Mouse (Mus musculus): ENCODE results near the gene Gprc5a. TPM values are rescaled to one million over a fixed set of nuclear protein-coding genes. Genes with fewer than 3 reads are reported as not detected.

Gprc5a gene
- polyA plus RNA-seq, 1 experiment from 2014 or later, result 3.4 TPM

DNA sequence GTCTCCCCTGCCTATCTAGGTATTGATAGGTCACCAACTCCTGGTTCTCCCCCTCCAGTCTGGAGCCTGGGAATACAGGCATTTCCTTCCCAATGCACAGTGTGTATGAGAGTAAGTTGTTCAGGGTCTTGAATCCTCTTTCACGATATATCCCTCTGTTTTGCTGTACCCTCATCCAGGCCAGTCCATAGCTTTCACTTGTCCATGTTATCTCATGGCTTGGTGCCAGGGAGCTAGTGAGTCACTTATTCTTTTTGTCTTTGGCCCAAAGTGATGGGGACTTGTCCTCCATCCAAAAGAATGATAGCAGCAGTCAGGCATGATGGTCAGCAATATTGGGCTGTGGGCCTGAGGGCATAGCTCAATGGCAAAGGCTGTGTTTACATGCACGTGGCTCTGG is 38.7 kb upstream of the Gprc5a start:
- Histone ChIP-seq H3K4me1 (ENCODE audit: control insufficient read depth in 2 of 2, insufficient read depth in 2 of 2, low read length in 2 of 2) (peaks cover 5 to 9% of the 10 kb centered on the region in 2 experiments), H3K27ac (replicated peaks in 1 of 2; ENCODE audit: control insufficient read depth in 1 of 2, insufficient read depth in 1 of 2, low read depth in 2 of 2, low read length in 2 of 2) (no peak overlapping the region; a peak in 1 of 4 replicates), H3K27me3 (ENCODE audit: control insufficient read depth, insufficient read depth, low read length) (no peaks in the 10 kb centered on the region), H3K9me3 (ENCODE audit: control insufficient read depth, low read length) (no peaks in the 10 kb centered on the region), H3K4me3 (ENCODE audit: control insufficient read depth in 1 of 2, insufficient read depth in 1 of 2, low read depth in 1 of 2, low read length in 2 of 2) (no peak overlapping the region), H3K9ac (ENCODE audit: low read length) (no peak overlapping the region), H3K4me2 (ENCODE audit: low read length) (no peak overlapping the region), H3K36me3 (ENCODE audit: control insufficient read depth, insufficient read depth, low read length) (peaks cover 30% of the 10 kb centered on the region)
- WGBS, result 40% methylated on average over 2 of the region's 2 CpGs
- ATAC-seq (ENCODE audit: insufficient number of reproducible peaks, insufficient read depth, low FRiP score, low read depth), result peak; percentile 54; the same call in 1 of the 2 replicates

DNA sequence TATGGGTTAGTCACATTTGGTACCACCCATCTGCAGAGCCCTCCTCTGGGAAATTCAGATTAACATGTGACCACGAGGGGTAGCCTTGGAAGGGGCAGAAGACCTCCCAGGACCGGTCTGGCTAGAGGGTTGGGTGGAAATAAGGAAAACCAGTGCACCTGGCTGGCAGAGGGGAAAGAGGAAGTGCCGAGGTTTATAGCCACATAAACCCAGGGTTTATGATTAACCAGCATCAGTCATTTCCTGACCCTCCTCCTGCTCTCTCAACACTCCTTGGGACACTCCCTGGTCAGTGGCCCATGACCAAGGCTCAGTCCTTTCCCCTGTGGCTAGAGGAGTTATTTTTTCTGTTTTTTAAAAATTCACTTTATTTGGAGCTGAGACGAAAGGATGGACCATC is 36.2 kb upstream of the Gprc5a start:
- Histone ChIP-seq H3K4me3 (ENCODE audit: control insufficient read depth in 1 of 2, insufficient read depth in 1 of 2, low read depth in 1 of 2, low read length in 2 of 2) (no peak overlapping the region), H3K4me1 (ENCODE audit: control insufficient read depth in 2 of 2, insufficient read depth in 2 of 2, low read length in 2 of 2) (peaks cover 5 to 9% of the 10 kb centered on the region in 2 experiments), H3K4me2 (ENCODE audit: low read length) (no peak overlapping the region), H3K27me3 (ENCODE audit: control insufficient read depth, insufficient read depth, low read length) (no peaks in the 10 kb centered on the region), H3K36me3 (ENCODE audit: control insufficient read depth, insufficient read depth, low read length) (peaks cover 5% of the 10 kb centered on the region), H3K27ac (replicated peaks in 1 of 2; ENCODE audit: control insufficient read depth in 1 of 2, insufficient read depth in 1 of 2, low read depth in 2 of 2, low read length in 2 of 2) (no peak overlapping the region), H3K9ac (ENCODE audit: low read length) (no peak overlapping the region), H3K9me3 (ENCODE audit: control insufficient read depth, low read length) (no peaks in the 10 kb centered on the region)
- WGBS, result 77% methylated on average over 4 of the region's 4 CpGs
- ATAC-seq (ENCODE audit: insufficient number of reproducible peaks, insufficient read depth, low FRiP score, low read depth), result no peak

DNA sequence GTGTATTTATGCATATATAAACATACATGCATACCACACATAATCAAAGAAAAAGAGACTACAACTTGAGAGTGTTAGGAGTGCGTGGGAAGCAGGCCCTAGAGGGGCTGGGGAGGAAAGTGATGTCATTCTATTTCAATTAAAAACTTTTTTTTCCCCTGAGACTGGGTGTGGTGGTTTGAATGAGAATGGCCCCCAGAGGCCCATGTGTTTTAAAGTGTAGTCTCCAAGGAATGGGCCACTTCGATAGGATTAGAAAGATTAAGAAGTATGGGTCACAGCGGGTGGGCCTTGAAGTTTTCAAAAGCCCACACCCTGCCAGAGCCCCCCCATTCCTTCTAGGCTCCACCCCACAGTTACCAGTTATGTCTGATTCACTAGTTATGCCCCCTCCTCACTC is 26.8 kb upstream of the Gprc5a start:
- Histone ChIP-seq H3K9ac (ENCODE audit: low read length) (no peak overlapping the region), H3K27me3 (ENCODE audit: control insufficient read depth, insufficient read depth, low read length) (0 out of 2 replicates have a peak, but pooled peaks cover 8% of the 10 kb centered on the region), H3K4me2 (ENCODE audit: low read length) (no peak overlapping the region), H3K9me3 (ENCODE audit: control insufficient read depth, low read length) (0 out of 2 replicates have a peak, but pooled peaks cover 2% of the 10 kb centered on the region), H3K4me1 (ENCODE audit: control insufficient read depth in 2 of 2, insufficient read depth in 2 of 2, low read length in 2 of 2) (peaks cover 3 to 5% of the 10 kb centered on the region in 2 experiments; a peak in 2 of 4 replicates), H3K27ac (replicated peaks in 1 of 2; ENCODE audit: control insufficient read depth in 1 of 2, insufficient read depth in 1 of 2, low read depth in 2 of 2, low read length in 2 of 2) (no peak overlapping the region), H3K36me3 (ENCODE audit: control insufficient read depth, insufficient read depth, low read length) (no peaks in the 10 kb centered on the region), H3K4me3 (ENCODE audit: control insufficient read depth in 1 of 2, insufficient read depth in 1 of 2, low read depth in 1 of 2, low read length in 2 of 2) (no peak overlapping the region)
- no peak for ATAC-seq (ENCODE audit: insufficient number of reproducible peaks, insufficient read depth, low FRiP score, low read depth)
- 65% methylated on average over 3 of the region's 3 CpGs for WGBS

DNA sequence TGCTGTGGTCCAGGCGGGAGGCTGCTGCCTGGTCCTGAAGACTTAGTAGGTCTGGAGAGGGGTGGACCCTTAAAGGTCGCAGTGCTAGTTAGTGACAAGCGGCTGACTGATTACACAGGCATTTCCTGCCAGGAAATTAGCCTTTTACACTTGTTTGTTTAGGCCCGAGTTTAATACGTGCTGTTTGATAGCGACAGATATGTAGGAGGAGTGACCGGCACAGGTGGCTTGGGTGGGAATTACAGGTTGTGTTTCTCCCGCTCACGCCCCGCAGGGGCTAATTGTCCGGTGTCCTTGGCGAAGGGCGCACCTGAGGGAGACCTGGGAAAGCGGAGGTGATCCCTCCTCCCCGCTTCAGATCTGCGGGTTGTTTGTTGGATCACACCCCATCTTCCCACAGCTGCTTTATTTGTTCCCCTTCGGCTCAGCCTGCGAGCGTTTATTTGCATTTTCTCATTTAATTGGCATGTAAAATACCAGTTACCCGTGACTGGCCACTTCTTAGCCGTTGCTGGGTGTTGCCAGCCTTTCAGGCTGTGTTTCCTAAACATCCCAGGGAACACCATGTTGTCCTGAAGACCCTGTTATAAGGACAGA is 25.1 kb upstream of the Gprc5a start:
- peaks cover 3 to 5% of the 10 kb centered on the region in 2 experiments; a peak in 2 of 4 replicates for H3K4me1 ChIP-seq (ENCODE audit: control insufficient read depth in 2 of 2, insufficient read depth in 2 of 2, low read length in 2 of 2)
- no peaks in the 10 kb centered on the region for H3K36me3 ChIP-seq (ENCODE audit: control insufficient read depth, insufficient read depth, low read length)
- H3K27me3 ChIP-seq (ENCODE audit: control insufficient read depth, insufficient read depth, low read length), result 0 out of 2 replicates have a peak, but pooled peaks cover 8% of the 10 kb centered on the region
- no peak overlapping the region for H3K27ac ChIP-seq (replicated peaks in 1 of 2; ENCODE audit: control insufficient read depth in 1 of 2, insufficient read depth in 1 of 2, low read depth in 2 of 2, low read length in 2 of 2)
- no peak overlapping the region for H3K9ac ChIP-seq (ENCODE audit: low read length)
- H3K4me2 ChIP-seq (ENCODE audit: low read length), result peak overlapping the region; percentile 56
- ATAC-seq (ENCODE audit: insufficient number of reproducible peaks, insufficient read depth, low FRiP score, low read depth), result no peak
- 0 out of 2 replicates have a peak, but pooled peaks cover 2% of the 10 kb centered on the region for H3K9me3 ChIP-seq (ENCODE audit: control insufficient read depth, low read length)
- peak overlapping the region; percentile 0; a peak in 1 of 4 replicates for H3K4me3 ChIP-seq (ENCODE audit: control insufficient read depth in 1 of 2, insufficient read depth in 1 of 2, low read depth in 1 of 2, low read length in 2 of 2)
- 3% methylated on average over 21 of the region's 21 CpGs for WGBS

DNA sequence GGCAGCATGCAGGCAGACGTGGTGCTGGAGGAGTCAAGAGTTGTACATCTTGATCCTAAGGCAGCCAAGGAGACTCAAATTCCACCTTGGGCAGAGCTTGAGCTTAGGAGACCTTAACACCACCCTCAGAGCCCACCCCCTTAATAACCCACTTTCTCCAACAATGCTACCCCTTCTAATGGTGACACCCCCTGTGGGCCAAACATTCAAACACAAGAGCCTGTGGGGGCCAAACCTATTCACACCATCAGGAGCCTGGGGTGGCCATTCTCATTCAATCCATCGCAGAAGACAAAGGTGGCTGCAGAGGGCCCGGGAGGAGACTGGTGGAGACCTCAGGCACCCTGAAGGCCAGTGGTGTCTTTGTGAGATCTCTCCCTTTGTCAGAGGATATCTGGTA is 23.5 kb upstream of the Gprc5a start:
- 0 out of 2 replicates have a peak, but pooled peaks cover 2% of the 10 kb centered on the region for H3K9me3 ChIP-seq (ENCODE audit: control insufficient read depth, low read length)
- no peak overlapping the region for H3K4me2 ChIP-seq (ENCODE audit: low read length)
- peaks cover 3 to 5% of the 10 kb centered on the region in 2 experiments; a peak in 2 of 4 replicates for H3K4me1 ChIP-seq (ENCODE audit: control insufficient read depth in 2 of 2, insufficient read depth in 2 of 2, low read length in 2 of 2)
- H3K36me3 ChIP-seq (ENCODE audit: control insufficient read depth, insufficient read depth, low read length), result no peaks in the 10 kb centered on the region
- H3K27me3 ChIP-seq (ENCODE audit: control insufficient read depth, insufficient read depth, low read length), result peaks cover 8% of the 10 kb centered on the region; the same call in 1 of the 2 replicates
- no peak overlapping the region for H3K9ac ChIP-seq (ENCODE audit: low read length)
- 76% methylated on average over 3 of the region's 3 CpGs for WGBS
- no peak for ATAC-seq (ENCODE audit: insufficient number of reproducible peaks, insufficient read depth, low FRiP score, low read depth)
- H3K27ac ChIP-seq (replicated peaks in 1 of 2; ENCODE audit: control insufficient read depth in 1 of 2, insufficient read depth in 1 of 2, low read depth in 2 of 2, low read length in 2 of 2), result no peak overlapping the region
- no peak overlapping the region for H3K4me3 ChIP-seq (ENCODE audit: control insufficient read depth in 1 of 2, insufficient read depth in 1 of 2, low read depth in 1 of 2, low read length in 2 of 2)

DNA sequence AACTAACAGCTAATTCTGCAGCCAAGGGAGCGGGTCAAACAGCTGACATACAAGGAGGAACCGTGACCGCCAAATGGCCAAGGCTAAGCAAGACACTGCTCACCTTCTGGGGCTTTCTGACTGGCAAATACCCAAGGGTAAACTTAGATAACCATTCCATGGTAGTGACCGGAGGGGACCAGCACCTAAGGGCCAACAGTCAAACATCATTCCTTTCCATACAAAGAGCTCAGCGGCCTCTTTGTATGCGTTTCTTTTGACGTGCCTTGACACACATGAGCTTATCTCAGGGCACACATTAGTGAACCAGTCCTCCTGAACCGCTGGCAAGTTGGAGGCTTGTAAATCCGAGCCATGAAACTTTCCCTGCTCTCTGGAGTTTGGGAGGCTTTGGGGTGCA is 18.2 kb upstream of the Gprc5a start:
- Histone ChIP-seq H3K27me3 (ENCODE audit: control insufficient read depth, insufficient read depth, low read length) (no peaks in the 10 kb centered on the region; the same call in 1 of the 2 replicates), H3K27ac (replicated peaks in 1 of 2; ENCODE audit: control insufficient read depth in 1 of 2, insufficient read depth in 1 of 2, low read depth in 2 of 2, low read length in 2 of 2) (no peak overlapping the region), H3K36me3 (ENCODE audit: control insufficient read depth, insufficient read depth, low read length) (no peaks in the 10 kb centered on the region), H3K4me2 (ENCODE audit: low read length) (no peak overlapping the region), H3K4me1 (ENCODE audit: control insufficient read depth in 2 of 2, insufficient read depth in 2 of 2, low read length in 2 of 2) (peaks cover 3% of the 10 kb centered on the region in 2 experiments; a peak in 1 of 4 replicates), H3K4me3 (ENCODE audit: control insufficient read depth in 1 of 2, insufficient read depth in 1 of 2, low read depth in 1 of 2, low read length in 2 of 2) (no peak overlapping the region), H3K9me3 (ENCODE audit: control insufficient read depth, low read length) (no peaks in the 10 kb centered on the region), H3K9ac (ENCODE audit: low read length) (no peak overlapping the region)
- ATAC-seq (ENCODE audit: insufficient number of reproducible peaks, insufficient read depth, low FRiP score, low read depth), result no peak
- 64% methylated on average over 9 of the region's 9 CpGs for whole genome bisulfite sequencing

DNA sequence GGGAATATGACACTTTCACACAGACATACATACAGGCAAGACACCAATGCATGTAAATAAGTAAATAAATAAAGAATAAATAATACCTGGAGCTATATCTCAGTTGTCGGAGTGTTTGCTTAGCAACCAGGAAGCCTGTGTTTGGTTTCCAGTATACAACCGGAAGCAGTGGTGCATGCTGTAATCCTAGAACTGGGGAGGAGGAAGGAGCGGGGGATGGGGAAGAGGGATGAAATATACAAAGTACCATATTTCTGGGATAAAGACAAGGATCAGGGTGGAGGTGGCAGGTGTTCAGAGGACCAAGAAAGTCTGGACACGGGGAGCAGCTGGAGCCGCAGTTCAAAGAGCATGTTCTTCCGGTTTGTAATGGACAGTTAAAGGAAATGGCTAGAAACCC is 16.9 kb upstream of the Gprc5a start:
- H3K9me3 ChIP-seq (ENCODE audit: control insufficient read depth, low read length), result no peaks in the 10 kb centered on the region
- 69% methylated on average over 6 of the region's 6 CpGs for WGBS
- no peak overlapping the region for H3K4me2 ChIP-seq (ENCODE audit: low read length)
- H3K9ac ChIP-seq (ENCODE audit: low read length), result no peak overlapping the region
- H3K4me1 ChIP-seq (ENCODE audit: control insufficient read depth in 2 of 2, insufficient read depth in 2 of 2, low read length in 2 of 2), result peaks cover 3% of the 10 kb centered on the region in 2 experiments; a peak in 1 of 4 replicates
- ATAC-seq (ENCODE audit: insufficient number of reproducible peaks, insufficient read depth, low FRiP score, low read depth), result no peak
- no peaks in the 10 kb centered on the region for H3K36me3 ChIP-seq (ENCODE audit: control insufficient read depth, insufficient read depth, low read length)
- no peak overlapping the region for H3K27ac ChIP-seq (replicated peaks in 1 of 2; ENCODE audit: control insufficient read depth in 1 of 2, insufficient read depth in 1 of 2, low read depth in 2 of 2, low read length in 2 of 2)
- no peak overlapping the region for H3K4me3 ChIP-seq (ENCODE audit: control insufficient read depth in 1 of 2, insufficient read depth in 1 of 2, low read depth in 1 of 2, low read length in 2 of 2)
- H3K27me3 ChIP-seq (ENCODE audit: control insufficient read depth, insufficient read depth, low read length), result no peaks in the 10 kb centered on the region; the same call in 1 of the 2 replicates
